Mouse (Mus musculus) ES-E14 (cell line): ENCODE measurements at regions not wholly inside any gene's neighbourhood (a gene's known extent, or its start where the extent isn't known, plus 50 kb on each side); places are given as distances from the start of the nearest gene placed in this dataset.

Experiments used
- DNase-seq: peaks from one replicate; pipeline ENCODE4 v3.0.0-alpha.2; 2013; ENCODE audit warnings: low read depth, low spot score
- H3K27ac ChIP-seq: 2 replicates; pipeline ENCODE4 v1.5.1; 2012; ENCODE audit warnings: low read depth, mild to moderate bottlenecking, low read length, moderate library complexity, mixed read lengths; ENCODE audit not compliant: poor library complexity, insufficient read depth, severe bottlenecking
- H3K36me3 ChIP-seq: 2 replicates; pipeline ENCODE4 v1.6.1; 2012; ENCODE audit warnings: mild to moderate bottlenecking, low read length, moderate library complexity, mixed read lengths; ENCODE audit not compliant: control insufficient read depth, poor library complexity, insufficient read depth, severe bottlenecking
- H3K4me1 ChIP-seq, 2 experiments: fragments of 150-350 bp in 1 of 2; sonication (generic) in 1 of 2; 2 replicates each; pipeline ENCODE4 v1.6.1; 2012; ENCODE audit warnings: low read length in 2 of 2, mild to moderate bottlenecking in 1 of 2, mixed read lengths in 1 of 2; ENCODE audit not compliant: control insufficient read depth in 2 of 2, insufficient read depth in 2 of 2, poor library complexity in 1 of 2
- H3K4me3 ChIP-seq, 2 experiments: fragments of 150-350 bp in 1 of 2; sonication (generic) in 1 of 2; 2 replicates each; pipeline ENCODE4 v1.5.1; 2012; ENCODE audit warnings: low read length in 2 of 2, low read depth in 1 of 2, mild to moderate bottlenecking in 1 of 2, mixed read lengths in 1 of 2; ENCODE audit not compliant: insufficient read depth in 1 of 2, poor library complexity in 1 of 2, severe bottlenecking in 1 of 2
- H3K9ac ChIP-seq: 2 replicates; pipeline ENCODE4 v1.6.1; 2012; ENCODE audit warnings: low read depth, mild to moderate bottlenecking, low read length, mixed read lengths; ENCODE audit not compliant: poor library complexity, insufficient read depth, severe bottlenecking
- H3K9me3 ChIP-seq: fragments of 150-350 bp; sonication (generic); 2 replicates; pipeline ENCODE4 v1.6.1; 2012; ENCODE audit warnings: low read depth, mild to moderate bottlenecking, low read length; ENCODE audit not compliant: control insufficient read depth, insufficient read depth
- CHD2 ChIP-seq: IDR thresholded peaks from 2 replicates; pipeline ENCODE4 v1.6.1; 2014; ENCODE audit warnings: mild to moderate bottlenecking, low read depth, low read length, inconsistent platforms
- HCFC1 ChIP-seq: IDR thresholded peaks from 2 replicates; pipeline ENCODE4 v1.6.1; 2012; ENCODE audit warnings: low read length, inconsistent platforms, borderline replicate concordance; ENCODE audit not compliant: insufficient read depth
- MAFK ChIP-seq: IDR thresholded peaks from 2 replicates; pipeline ENCODE4 v1.6.1; 2014; ENCODE audit warnings: mild to moderate bottlenecking, low read depth, low read length, inconsistent platforms; ENCODE audit not compliant: insufficient read depth
- ZC3H11A ChIP-seq: IDR thresholded peaks from 2 replicates; pipeline ENCODE4 v1.6.1; 2012; ENCODE audit warnings: low read depth, mild to moderate bottlenecking, inconsistent platforms, low read length, borderline replicate concordance
- ZNF384 ChIP-seq: IDR thresholded peaks from 2 replicates; pipeline ENCODE4 v1.6.1; 2012; ENCODE audit warnings: low read depth, low read length, inconsistent platforms
- in situ Hi-C, 2 experiments: fragments of 600-800 bp; cut with MboI; formaldehyde crosslinking; loops; one replicate each; pipeline ENCODE4 v1.15.1; 2025; ENCODE audit warnings: low sequenced_read_pairs in 2 of 2, inconsistent platforms in 1 of 2; ENCODE audit not compliant: unreplicated experiment in 2 of 2

GRCm38 (mm10) chr9:113213930-113214329, 494.1 kb downstream of the Pdcd6ip start:
- TF ChIP-seq MAFK (no peak), CHD2 (no peak), ZC3H11A (no peak), ZNF384 (no peak), HCFC1 (no peak)
- H3K4me3 ChIP-seq: no peak overlapping the region
- in situ Hi-C loops: no loop called here
- H3K36me3 ChIP-seq: no peaks in the 10 kb centered on the region
- H3K27ac ChIP-seq: no peak overlapping the region
- H3K4me1 ChIP-seq: no peaks in the 10 kb centered on the region
- H3K9me3 ChIP-seq: no peaks in the 10 kb centered on the region
- no peak overlapping the region for H3K9ac ChIP-seq
- no peak for DNase-seq

- no peak for DNase-seq
- H3K9me3 ChIP-seq: no peaks in the 10 kb centered on the region
- H3K27ac ChIP-seq: no peak overlapping the region
- H3K36me3 ChIP-seq: no peaks in the 10 kb centered on the region
- H3K4me3 ChIP-seq: no peak overlapping the region
- H3K4me1 ChIP-seq: no peaks in the 10 kb centered on the region
- in situ Hi-C loops: no loop called here
- no peak overlapping the region for H3K9ac ChIP-seq
- no peak for TF ChIP-seq MAFK
- TF ChIP-seq CHD2: no peak
- TF ChIP-seq ZNF384: no peak
- no peak for TF ChIP-seq HCFC1
- no peak for TF ChIP-seq ZC3H11A
These were observed 495.7 kb downstream of the Pdcd6ip start for GRCm38 (mm10) chr9:113212389-113212788.

- in situ Hi-C loops: no loop called here
- no peak for DNase-seq
- no peaks in the 10 kb centered on the region for H3K36me3 ChIP-seq
- H3K27ac ChIP-seq: no peak overlapping the region
- H3K9ac ChIP-seq: no peak overlapping the region
- no peak overlapping the region for H3K4me3 ChIP-seq
- no peaks in the 10 kb centered on the region for H3K4me1 ChIP-seq
- H3K9me3 ChIP-seq: no peaks in the 10 kb centered on the region
- TF ChIP-seq CHD2 (no peak), HCFC1 (no peak), ZNF384 (no peak), ZC3H11A (no peak), MAFK (no peak)
These were observed 499.9 kb downstream of the Pdcd6ip start for GRCm38 (mm10) chr9:113208181-113208580.

- no peaks in the 10 kb centered on the region for H3K9me3 ChIP-seq
- TF ChIP-seq HCFC1: no peak
- TF ChIP-seq ZNF384: no peak
- no peak for TF ChIP-seq MAFK
- no peak for TF ChIP-seq ZC3H11A
- TF ChIP-seq CHD2: no peak
- H3K4me1 ChIP-seq: no peaks in the 10 kb centered on the region
- no peaks in the 10 kb centered on the region for H3K36me3 ChIP-seq
- in situ Hi-C loops: no loop called here
- no peak overlapping the region for H3K9ac ChIP-seq
- DNase-seq: no peak
- no peak overlapping the region for H3K4me3 ChIP-seq
- H3K27ac ChIP-seq: no peak overlapping the region
These were observed 508.8 kb downstream of the Pdcd6ip start for GRCm38 (mm10) chr9:113199241-113199640.

GRCm38 (mm10) chr9:113195556-113195955, 512.5 kb downstream of the Pdcd6ip start:
- H3K36me3 ChIP-seq: no peaks in the 10 kb centered on the region

More at GRCm38 (mm10) chr9:113195556-113195955, 512.5 kb downstream of the Pdcd6ip start:
- no peaks in the 10 kb centered on the region for H3K9me3 ChIP-seq
- TF ChIP-seq ZNF384 (no peak), ZC3H11A (no peak), HCFC1 (no peak), MAFK (no peak), CHD2 (no peak)
- H3K27ac ChIP-seq: no peak overlapping the region
- H3K9ac ChIP-seq: no peak overlapping the region
- DNase-seq: no peak
- peaks cover 0 to 9% of the 10 kb centered on the region in 2 experiments; a peak in 2 of 4 replicates for H3K4me1 ChIP-seq
- no peak overlapping the region for H3K4me3 ChIP-seq
- in situ Hi-C loops: no loop called here
